Mouse (Mus musculus): ENCODE measurements at regions not wholly inside any gene's neighbourhood (a gene's known extent, or its start where the extent isn't known, plus 50 kb on each side); places are given as distances from the start of the nearest gene placed in this dataset.
A peak's percentile ranks its signal among the peaks of the same experiment; 100 is the strongest.

GRCm38 (mm10) chr6:47354515-47354914 is 98.7 kb upstream of the Cul1 start:
- no peak for DNase-seq

- DNase-seq = no peak
Measured at GRCm38 (mm10) chr6:47355500-47355899, 97.7 kb upstream of the Cul1 start.

GRCm38 (mm10) chr6:47356500-47356899 is 96.7 kb upstream of the Cul1 start:
- no peak for DNase-seq

GRCm38 (mm10) chr6:47358686-47359085 is 94.5 kb upstream of the Cul1 start:
- peak; percentile 8 for DNase-seq

- DNase-seq = no peak
Measured at GRCm38 (mm10) chr6:47364002-47364401, 89.2 kb upstream of the Cul1 start.

- no peak for DNase-seq
Measured at GRCm38 (mm10) chr6:47364556-47364955, 88.6 kb upstream of the Cul1 start.

- DNase-seq = no peak
Measured at GRCm38 (mm10) chr6:47365651-47366645, 87.2 kb upstream of the Cul1 start.

- no peak for DNase-seq
Measured at GRCm38 (mm10) chr6:47367461-47367860, 85.7 kb upstream of the Cul1 start.

- no peak for DNase-seq
Measured at GRCm38 (mm10) chr6:47375705-47376104, 77.5 kb upstream of the Cul1 start.

GRCm38 (mm10) chr6:47381451-47381850 is 71.7 kb upstream of the Cul1 start:
- no peak for DNase-seq

- no peak for DNase-seq
Measured at GRCm38 (mm10) chr6:47386550-47386949, 66.6 kb upstream of the Cul1 start.

GRCm38 (mm10) chr6:47389908-47390307 is 63.3 kb upstream of the Cul1 start:
- no peak for DNase-seq

- DNase-seq = no peak
Measured at GRCm38 (mm10) chr6:47390436-47391002, 62.7 kb upstream of the Cul1 start.

GRCm38 (mm10) chr6:47391014-47391802 is 62.0 kb upstream of the Cul1 start:
- DNase-seq = no peak

GRCm38 (mm10) chr6:47395465-47396337 is 57.5 kb upstream of the Cul1 start:
- peak; percentile 51 for DNase-seq

All from liver (tissue).